Mouse (Mus musculus): Measurements from ENCODE around the gene Atp2b2. TPM values are rescaled to one million over a fixed set of nuclear protein-coding genes. Genes with fewer than 3 reads are reported as not detected.

Atp2b2 gene
- polyA plus RNA-seq, 1 experiment from 2014 or later = 0.12 TPM

GRCm38 (mm10) chr6:113843248-113843647, 199.2 kb downstream of the Atp2b2 start:
- DNase-seq (ENCODE audit: low spot score) (peak; percentile 47), ATAC-seq (replicated peaks; ENCODE audit: low FRiP score, low read depth) (no peak)
- TF ChIP-seq CTCF (IDR thresholded peaks at IDR 0.05; ENCODE audit: low read depth) = no peak
- H3K4me2 ChIP-seq (ENCODE audit: low read length) = no peak overlapping the region
- H3K27ac ChIP-seq = no peak overlapping the region
- 6% methylated on average over 3 of the region's 3 CpGs for WGBS
- no peaks in the 10 kb centered on the region for H3K9me3 ChIP-seq (replicated peaks; ENCODE audit: low read length)
- no peaks in the 10 kb centered on the region for H3K4me1 ChIP-seq (replicated peaks; ENCODE audit: insufficient read depth, low read length)
- H3K9ac ChIP-seq (ENCODE audit: low read depth, low read length) = no peak overlapping the region
- H3K27me3 ChIP-seq (ENCODE audit: insufficient read depth, low read length) = no peaks in the 10 kb centered on the region
- H3K4me3 ChIP-seq (replicated peaks; ENCODE audit: low read depth, low read length) = no peak overlapping the region
- no peaks in the 10 kb centered on the region for H3K36me3 ChIP-seq (ENCODE audit: insufficient read depth, low read length)

- Histone ChIP-seq H3K4me3 (replicated peaks; ENCODE audit: low read depth, low read length) (no peak overlapping the region), H3K9ac (ENCODE audit: low read depth, low read length) (no peak overlapping the region), H3K27ac (no peak overlapping the region), H3K36me3 (ENCODE audit: insufficient read depth, low read length) (no peaks in the 10 kb centered on the region), H3K9me3 (replicated peaks; ENCODE audit: low read length) (no peaks in the 10 kb centered on the region), H3K4me2 (ENCODE audit: low read length) (no peak overlapping the region), H3K4me1 (replicated peaks; ENCODE audit: insufficient read depth, low read length) (no peaks in the 10 kb centered on the region), H3K27me3 (ENCODE audit: insufficient read depth, low read length) (no peaks in the 10 kb centered on the region)
- DNase-seq (ENCODE audit: low spot score) (peak; percentile 4), ATAC-seq (replicated peaks; ENCODE audit: low FRiP score, low read depth) (no peak)
- TF ChIP-seq CTCF (IDR thresholded peaks at IDR 0.05; ENCODE audit: low read depth) = peak; percentile 36; the same call in 1 of the 2 replicates
- WGBS = 40% methylated on average over 1 of the region's 1 CpGs
Measured at GRCm38 (mm10) chr6:113838493-113838892, 203.9 kb downstream of the Atp2b2 start.

GRCm38 (mm10) chr6:113837740-113838139, 204.7 kb downstream of the Atp2b2 start:
- DNase-seq (ENCODE audit: low spot score) = no peak
- H3K4me1 ChIP-seq (replicated peaks; ENCODE audit: insufficient read depth, low read length) = no peaks in the 10 kb centered on the region
- H3K36me3 ChIP-seq (ENCODE audit: insufficient read depth, low read length) = no peaks in the 10 kb centered on the region
- H3K27ac ChIP-seq = no peak overlapping the region
- H3K9ac ChIP-seq (ENCODE audit: low read depth, low read length) = no peak overlapping the region
- H3K27me3 ChIP-seq (ENCODE audit: insufficient read depth, low read length) = no peaks in the 10 kb centered on the region
- H3K4me3 ChIP-seq (replicated peaks; ENCODE audit: low read depth, low read length) = no peak overlapping the region
- H3K9me3 ChIP-seq (replicated peaks; ENCODE audit: low read length) = no peaks in the 10 kb centered on the region
- 64% methylated on average over 2 of the region's 2 CpGs for WGBS
- no peak overlapping the region for H3K4me2 ChIP-seq (ENCODE audit: low read length)
- no peak for TF ChIP-seq CTCF (IDR thresholded peaks at IDR 0.05; ENCODE audit: low read depth)
- no peak for ATAC-seq (replicated peaks; ENCODE audit: low FRiP score, low read depth)

- no peaks in the 10 kb centered on the region for H3K9me3 ChIP-seq (replicated peaks; ENCODE audit: low read length)
- ATAC-seq (replicated peaks; ENCODE audit: low FRiP score, low read depth) (no peak), DNase-seq (ENCODE audit: low spot score) (no peak)
- no peaks in the 10 kb centered on the region for H3K27me3 ChIP-seq (ENCODE audit: insufficient read depth, low read length)
- H3K36me3 ChIP-seq (ENCODE audit: insufficient read depth, low read length) = no peaks in the 10 kb centered on the region
- H3K9ac ChIP-seq (ENCODE audit: low read depth, low read length) = no peak overlapping the region
- H3K4me1 ChIP-seq (replicated peaks; ENCODE audit: insufficient read depth, low read length) = no peaks in the 10 kb centered on the region
- H3K4me2 ChIP-seq (ENCODE audit: low read length) = no peak overlapping the region
- 82% methylated on average over 3 of the region's 3 CpGs for WGBS
- H3K27ac ChIP-seq = no peak overlapping the region
- TF ChIP-seq CTCF (IDR thresholded peaks at IDR 0.05; ENCODE audit: low read depth) = no peak
- H3K4me3 ChIP-seq (replicated peaks; ENCODE audit: low read depth, low read length) = no peak overlapping the region
Measured at GRCm38 (mm10) chr6:113836545-113836944, 205.9 kb downstream of the Atp2b2 start.

- Histone ChIP-seq H3K4me1 (replicated peaks; ENCODE audit: insufficient read depth, low read length) (no peaks in the 10 kb centered on the region), H3K9me3 (replicated peaks; ENCODE audit: low read length) (no peaks in the 10 kb centered on the region), H3K9ac (ENCODE audit: low read depth, low read length) (no peak overlapping the region), H3K4me3 (replicated peaks; ENCODE audit: low read depth, low read length) (no peak overlapping the region), H3K4me2 (ENCODE audit: low read length) (no peak overlapping the region), H3K27me3 (ENCODE audit: insufficient read depth, low read length) (no peaks in the 10 kb centered on the region), H3K27ac (no peak overlapping the region), H3K36me3 (ENCODE audit: insufficient read depth, low read length) (no peaks in the 10 kb centered on the region)
- no peak for TF ChIP-seq CTCF (IDR thresholded peaks at IDR 0.05; ENCODE audit: low read depth)
- DNase-seq (ENCODE audit: low spot score) = no peak
- 92% methylated on average over 2 of the region's 2 CpGs for WGBS
- no peak for ATAC-seq (replicated peaks; ENCODE audit: low FRiP score, low read depth)
Measured at GRCm38 (mm10) chr6:113830463-113830862, 211.9 kb downstream of the Atp2b2 start.

- WGBS = 72% methylated on average over 4 of the region's 4 CpGs
- Histone ChIP-seq H3K4me3 (replicated peaks; ENCODE audit: low read depth, low read length) (no peak overlapping the region), H3K36me3 (ENCODE audit: insufficient read depth, low read length) (no peaks in the 10 kb centered on the region), H3K9me3 (replicated peaks; ENCODE audit: low read length) (no peaks in the 10 kb centered on the region), H3K4me2 (ENCODE audit: low read length) (no peak overlapping the region), H3K27ac (no peak overlapping the region), H3K4me1 (replicated peaks; ENCODE audit: insufficient read depth, low read length) (no peaks in the 10 kb centered on the region), H3K27me3 (ENCODE audit: insufficient read depth, low read length) (no peaks in the 10 kb centered on the region), H3K9ac (ENCODE audit: low read depth, low read length) (no peak overlapping the region)
- DNase-seq (ENCODE audit: low spot score) = no peak
- TF ChIP-seq CTCF (IDR thresholded peaks at IDR 0.05; ENCODE audit: low read depth) = no peak
- ATAC-seq (replicated peaks; ENCODE audit: low FRiP score, low read depth) = no peak
Measured at GRCm38 (mm10) chr6:113827309-113827708, 215.1 kb downstream of the Atp2b2 start.

GRCm38 (mm10) chr6:113822417-113822816, 220.0 kb downstream of the Atp2b2 start:
- no peak overlapping the region for H3K9ac ChIP-seq (ENCODE audit: low read depth, low read length)
- no peaks in the 10 kb centered on the region for H3K27me3 ChIP-seq (ENCODE audit: insufficient read depth, low read length)
- H3K9me3 ChIP-seq (replicated peaks; ENCODE audit: low read length) = no peaks in the 10 kb centered on the region
- peak; percentile 66 for TF ChIP-seq CTCF (IDR thresholded peaks at IDR 0.05; ENCODE audit: low read depth)
- no peak overlapping the region for H3K4me3 ChIP-seq (replicated peaks; ENCODE audit: low read depth, low read length)
- DNase-seq (ENCODE audit: low spot score) (peak; percentile 9), ATAC-seq (replicated peaks; ENCODE audit: low FRiP score, low read depth) (no peak)
- H3K27ac ChIP-seq = no peak overlapping the region
- no peak overlapping the region for H3K4me2 ChIP-seq (ENCODE audit: low read length)
- H3K36me3 ChIP-seq (ENCODE audit: insufficient read depth, low read length) = no peaks in the 10 kb centered on the region
- no peaks in the 10 kb centered on the region for H3K4me1 ChIP-seq (replicated peaks; ENCODE audit: insufficient read depth, low read length)
- 33% methylated on average over 7 of the region's 7 CpGs for WGBS
